In the genomic region with DNA sequence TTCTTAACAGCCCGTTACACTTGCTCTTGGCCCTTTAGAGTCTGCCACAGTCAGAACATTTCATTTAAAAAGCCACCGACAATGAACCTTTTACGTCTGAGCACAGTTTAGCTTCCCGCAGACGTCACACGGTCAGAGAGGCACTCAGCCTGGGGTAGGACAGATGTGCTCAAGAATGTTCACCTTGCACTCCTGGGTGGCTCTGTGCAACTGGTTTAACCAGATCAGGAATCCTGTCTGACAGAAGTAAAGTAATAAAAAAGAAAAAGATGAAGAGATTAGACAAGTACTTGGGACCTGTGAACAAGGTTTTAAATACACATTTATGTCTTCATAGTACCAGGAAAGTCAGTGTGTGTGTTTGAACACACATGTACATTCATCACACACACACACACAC, we compare ENCODE assay signal across 12 mouse cellular contexts. TPM values are rescaled to one million over a fixed set of nuclear protein-coding genes. Genes with fewer than 3 reads are reported as not detected.
DNase-seq lines count a peak whose midpoint lies in the region; ATAC-seq and TF ChIP-seq lines count a peak whose summit lies in the region.
"Had no signal": no experiment of that assay in that cellular context is flagged by ENCODE, and none has a peak within 500 bp of the region (broad histone marks: within the 10 kb centered on the region; RNA-seq: fewer than 3 reads in every experiment).

No protein-coding gene starts in this region.

- H3K9me3 ChIP-seq in kidney, postnatal 0 days (replicated peaks; ENCODE audit: low read length): no peaks in the 10 kb centered on the region
- no peaks in the 10 kb centered on the region for H3K9me3 ChIP-seq in hindbrain, postnatal 0 days (ENCODE audit: low read length)
- H3K9me3 ChIP-seq in hindbrain, embryonic 10.5 days: no peaks in the 10 kb centered on the region
- H3K9me3 ChIP-seq: forebrain, embryonic 12.5 days; megakaryocyte, embryonic 14.5 days; neural tube, embryonic 13.5 days had no signal

- no peak overlapping the region for H3K9ac ChIP-seq in kidney, postnatal 0 days (ENCODE audit: low read depth, low read length)
- H3K9ac ChIP-seq in hindbrain, postnatal 0 days (replicated peaks; ENCODE audit: low read length): no peak overlapping the region

- peak; percentile 47 for DNase-seq in kidney, adult 2 months
- no peak for DNase-seq in kidney, postnatal 14 days
- DNase-seq in thymus, postnatal 4 days: peak; percentile 15
- no peak for DNase-seq in thymus, postnatal 0 days (ENCODE audit: low spot score)
- DNase-seq in kidney, postnatal 0 days (ENCODE audit: low spot score): no peak
- DNase-seq in hindbrain, postnatal 0 days (ENCODE audit: low spot score): no peak
- no peak for DNase-seq in hindbrain, embryonic 10.5 days (ENCODE audit: low spot score)
- DNase-seq in natural killer cell, adult 2 months (ENCODE audit: low spot score in 2 of 2): no peak

- ATAC-seq in kidney, postnatal 0 days (replicated peaks; ENCODE audit: low FRiP score, low read depth): peak; percentile 76; the same call in 1 of the 2 replicates
- ATAC-seq in hindbrain, postnatal 0 days: no peak

- H3K36me3 ChIP-seq in kidney, adult 2 months (ENCODE audit: control insufficient read depth, insufficient read depth, low read length): no peaks in the 10 kb centered on the region
- H3K36me3 ChIP-seq in kidney, postnatal 0 days (ENCODE audit: insufficient read depth, low read length): no peaks in the 10 kb centered on the region
- no peaks in the 10 kb centered on the region for H3K36me3 ChIP-seq in hindbrain, postnatal 0 days (ENCODE audit: insufficient read depth, low read length)
- no peaks in the 10 kb centered on the region for H3K36me3 ChIP-seq in hindbrain, embryonic 10.5 days
- H3K36me3 ChIP-seq: forebrain, embryonic 12.5 days; neural tube, embryonic 13.5 days had no signal

- TF ChIP-seq POLR2A in kidney, adult 2 months (IDR thresholded peaks at IDR 0.05; ENCODE audit: low read depth, low read length): no peak

- no peaks in the 10 kb centered on the region for H3K27me3 ChIP-seq in kidney, adult 2 months (replicated peaks; ENCODE audit: control insufficient read depth, insufficient read depth, low read length)
- no peaks in the 10 kb centered on the region for H3K27me3 ChIP-seq in kidney, postnatal 0 days (ENCODE audit: insufficient read depth, low read length)
- no peaks in the 10 kb centered on the region for H3K27me3 ChIP-seq in hindbrain, postnatal 0 days (ENCODE audit: insufficient read depth, low read length)
- 0 out of 2 replicates have a peak, but pooled peaks cover 10% of the 10 kb centered on the region for H3K27me3 ChIP-seq in hindbrain, embryonic 10.5 days (ENCODE audit: insufficient read depth, poor library complexity, severe bottlenecking)
- H3K27me3 ChIP-seq: Patski had no signal

- 44% methylated on average over 6 of the region's 6 CpGs for WGBS in kidney, adult 2 months
- WGBS in kidney, postnatal 0 days: 51% methylated on average over 6 of the region's 6 CpGs
- WGBS in hindbrain, postnatal 0 days: 75% methylated on average over 6 of the region's 6 CpGs
- WGBS in hindbrain, embryonic 10.5 days: 77% methylated on average over 6 of the region's 6 CpGs

- H3K4me2 ChIP-seq in kidney, postnatal 0 days (ENCODE audit: low read length): no peak overlapping the region
- H3K4me2 ChIP-seq in hindbrain, postnatal 0 days (ENCODE audit: low read depth, low read length): no peak overlapping the region

- no peak overlapping the region for H3K4me3 ChIP-seq in kidney, adult 2 months (ENCODE audit: insufficient read depth, low read depth, low read length)
- no peak overlapping the region for H3K4me3 ChIP-seq in kidney, postnatal 0 days (replicated peaks; ENCODE audit: low read depth, low read length)
- no peak overlapping the region for H3K4me3 ChIP-seq in hindbrain, postnatal 0 days (ENCODE audit: low read length)
- no peak overlapping the region for H3K4me3 ChIP-seq in hindbrain, embryonic 10.5 days

- peak overlapping the region; percentile 93 for H3K27ac ChIP-seq in kidney, adult 2 months (ENCODE audit: insufficient read depth, low read depth, low read length)
- H3K27ac ChIP-seq in kidney, postnatal 0 days: no peak overlapping the region
- H3K27ac ChIP-seq in hindbrain, postnatal 0 days: no peak overlapping the region
- no peak overlapping the region for H3K27ac ChIP-seq in hindbrain, embryonic 10.5 days
- H3K27ac ChIP-seq: neural tube, embryonic 13.5 days had no signal

- TF ChIP-seq CTCF in kidney, adult 2 months (conservative IDR thresholded peaks at IDR 0.05; ENCODE audit: insufficient read depth, insufficient read length, low read depth, low read length): no peak
- no peak for TF ChIP-seq CTCF in kidney, postnatal 0 days (IDR thresholded peaks at IDR 0.05; ENCODE audit: low read depth)
- no peak for TF ChIP-seq CTCF in hindbrain, postnatal 0 days (IDR thresholded peaks at IDR 0.05; ENCODE audit: low read depth)

- H3K4me1 ChIP-seq in kidney, adult 2 months (ENCODE audit: control insufficient read depth, insufficient read depth, low read length): no peaks in the 10 kb centered on the region
- peaks cover 5% of the 10 kb centered on the region; the same call in 1 of the 2 replicates for H3K4me1 ChIP-seq in kidney, postnatal 0 days (replicated peaks; ENCODE audit: insufficient read depth, low read length)
- no peaks in the 10 kb centered on the region for H3K4me1 ChIP-seq in hindbrain, postnatal 0 days (ENCODE audit: insufficient read depth, low read length)
- H3K4me1 ChIP-seq in hindbrain, embryonic 10.5 days (replicated peaks): peaks cover 18% of the 10 kb centered on the region; the same call in 1 of the 2 replicates

RNA-seq across cellular contexts. Expression of a gene that starts 0.5 kb away (rescaled TPM):
- polyA plus RNA-seq in kidney, adult 2 months (2012; rRNA removed): 9.7 and 10.5 TPM in 2 replicates
- polyA plus RNA-seq in thymus, postnatal 0 days (2015; fragmentation: Nextera tagmentation; extraction: Ambion mirVana): 2.0 and 2.2 TPM in 2 replicates
- polyA plus RNA-seq in kidney, postnatal 0 days (2015; fragmentation: Nextera tagmentation; extraction: Ambion mirVana): 4.4 and 4.6 TPM in 2 replicates
- total RNA-seq in hindbrain, postnatal 0 days (2014; rRNA removed): 4.2 and 8.6 TPM in 2 replicates
- polyA plus RNA-seq in hindbrain, postnatal 0 days (2015; fragmentation: Nextera tagmentation; extraction: Ambion mirVana): 0.81 and 1.4 TPM in 2 replicates
- 4.4 and 4.5 TPM in 2 replicates for polyA plus RNA-seq in hindbrain, embryonic 10.5 days (2016; fragmentation: Nextera tagmentation; extraction: Ambion mirVana)

Comparison
In these comparisons a context has a peak if more than half of its experiments do, and no peak if none do; other contexts are left out.
1. DNase-seq: peak in kidney, adult 2 months (single experiment) and thymus, postnatal 4 days (single experiment); none in kidney, postnatal 14 days (single experiment), thymus, postnatal 0 days (single experiment), kidney, postnatal 0 days (single experiment), hindbrain, postnatal 0 days (single experiment), hindbrain, embryonic 10.5 days (single experiment) and natural killer cell, adult 2 months (0 of 2).